Mouse (Mus musculus) megakaryocyte-erythroid progenitor cell, adult 5-6 weeks (primary cell): Measurements from ENCODE around the gene Dst. TPM values are rescaled to one million over a fixed set of nuclear protein-coding genes. Genes with fewer than 3 reads are reported as not detected.
"Not testable (repeated sequence)": the region's sequence is repeated elsewhere in the genome, so short reads cannot be mapped to it uniquely, and the experiment has no call there.

Source experiments
- ATAC-seq: replicated peaks from 2 replicates; pipeline ENCODE4 v1.8.0; 2016; ENCODE audit warnings: mild to moderate bottlenecking, inconsistent platforms; ENCODE audit not compliant: severe bottlenecking, poor library complexity, low FRiP score, low TSS enrichment
- total RNA-seq, 2 experiments: library from RNA; stranded (forward) in 1 of 2; stranded (reverse) in 1 of 2; fragments of 200-1000, 215-1000 nt in 1 of 2; fragments of >200 nt in 1 of 2; fragmentation: Nextera tagmentation in 1 of 2; gene quantifications; 2 replicates each; pipeline ENCODE4 v1.2.3; 2014 to 2017

Dst gene
- total RNA-seq, 2 experiments from 2014 or later, result 2.1 to 4.1 TPM

GRCm38 (mm10) chr1:34288721-34289471 is 380.9 kb downstream of the Dst start:
- ATAC-seq, result no peak

GRCm38 (mm10) chr1:34289472-34289748 is 381.4 kb downstream of the Dst start:
- ATAC-seq, result no peak

- peak; percentile 71 for ATAC-seq
These were observed 382.3 kb downstream of the Dst start for GRCm38 (mm10) chr1:34290321-34290720.

- ATAC-seq, result no peak
These were observed 385.2 kb downstream of the Dst start for GRCm38 (mm10) chr1:34293198-34293597.

GRCm38 (mm10) chr1:34297636-34298035 is 389.6 kb downstream of the Dst start:
- no peak for ATAC-seq

- no peak for ATAC-seq
These were observed 390.7 kb downstream of the Dst start for GRCm38 (mm10) chr1:34298631-34299184.

- ATAC-seq, result no peak
These were observed 391.5 kb downstream of the Dst start for GRCm38 (mm10) chr1:34299507-34299906.

- peak; percentile 97 for ATAC-seq
These were observed 392.4 kb downstream of the Dst start for GRCm38 (mm10) chr1:34300309-34300980.

- ATAC-seq, result no peak
These were observed 396.2 kb downstream of the Dst start for GRCm38 (mm10) chr1:34304227-34304626.

GRCm38 (mm10) chr1:34306741-34307140 is 398.7 kb downstream of the Dst start:
- ATAC-seq, result no peak

- ATAC-seq, result no peak
These were observed 399.2 kb downstream of the Dst start for GRCm38 (mm10) chr1:34307191-34307590.

- ATAC-seq, result not testable (repeated sequence)
These were observed 400.8 kb downstream of the Dst start for GRCm38 (mm10) chr1:34308841-34309240.

GRCm38 (mm10) chr1:34309396-34309795 is 401.4 kb downstream of the Dst start:
- ATAC-seq, result no peak

GRCm38 (mm10) chr1:34310532-34311250 is 402.7 kb downstream of the Dst start:
- ATAC-seq, result no peak

GRCm38 (mm10) chr1:34312806-34313205 is 404.8 kb downstream of the Dst start:
- no peak for ATAC-seq

GRCm38 (mm10) chr1:34315381-34315780 is 407.4 kb downstream of the Dst start:
- ATAC-seq, result no peak

GRCm38 (mm10) chr1:34324255-34324654 is 416.2 kb downstream of the Dst start:
- no peak for ATAC-seq

GRCm38 (mm10) chr1:34328606-34329005 is 420.6 kb downstream of the Dst start:
- ATAC-seq, result no peak

GRCm38 (mm10) chr1:34331767-34332166 is 423.7 kb downstream of the Dst start:
- ATAC-seq, result no peak
